22 mouse cellular contexts compared by ENCODE assay signal in genomic region chr14:21999588-21999987, GRCm38 (mm10). TPM values are rescaled to one million over a fixed set of nuclear protein-coding genes. Genes with fewer than 3 reads are reported as not detected.
DNase-seq lines count a peak whose midpoint lies in the region; ATAC-seq and TF ChIP-seq lines count a peak whose summit lies in the region.
"Had no signal": no experiment of that assay in that cellular context is flagged by ENCODE, and none has a peak within 500 bp of the region (broad histone marks: within the 10 kb centered on the region; RNA-seq: fewer than 3 reads in every experiment).

No protein-coding gene starts in this region.

- H3K9me3 ChIP-seq in liver, postnatal 0 days (ENCODE audit: low read length): no peaks in the 10 kb centered on the region
- H3K9me3 ChIP-seq in liver, embryonic 11.5 days (ENCODE audit: control insufficient read depth, low read length): no peaks in the 10 kb centered on the region
- H3K9me3 ChIP-seq in forebrain, embryonic 11.5 days (ENCODE audit: control insufficient read depth, low read length): no peaks in the 10 kb centered on the region
- H3K9me3 ChIP-seq: embryonic facial prominence, embryonic 12.5 days; forebrain, embryonic 12.5 days; heart, embryonic 12.5 days; hindbrain, embryonic 15.5 days had no signal

- no peak for TF ChIP-seq CTCF in liver, postnatal 0 days (IDR thresholded peaks at IDR 0.05; ENCODE audit: low read depth)

- peaks cover 11% of the 10 kb centered on the region for H3K4me1 ChIP-seq in liver, postnatal 0 days (ENCODE audit: insufficient read depth)
- H3K4me1 ChIP-seq in liver, embryonic 11.5 days (replicated peaks; ENCODE audit: control insufficient read depth, insufficient read depth, low read length): peaks cover 3% of the 10 kb centered on the region
- H3K4me1 ChIP-seq in forebrain, embryonic 11.5 days (replicated peaks; ENCODE audit: control insufficient read depth, insufficient read depth, low read length): no peaks in the 10 kb centered on the region; the same call in 1 of the 2 replicates

- H3K27me3 ChIP-seq in liver, postnatal 0 days (ENCODE audit: insufficient read depth, low read length): peaks cover 22% of the 10 kb centered on the region
- H3K27me3 ChIP-seq in liver, embryonic 11.5 days (replicated peaks; ENCODE audit: control insufficient read depth, insufficient read depth, low read length): peaks cover 20% of the 10 kb centered on the region
- H3K27me3 ChIP-seq in forebrain, embryonic 11.5 days (ENCODE audit: control insufficient read depth, insufficient read depth, low read length): peaks cover 17% of the 10 kb centered on the region

- TF ChIP-seq EP300 in liver, postnatal 0 days (IDR thresholded peaks at IDR 0.05; ENCODE audit: low read depth): no peak

- no peak overlapping the region for H3K9ac ChIP-seq in liver, postnatal 0 days (replicated peaks)
- H3K9ac ChIP-seq in liver, embryonic 11.5 days (ENCODE audit: low read depth, low read length): no peak overlapping the region
- no peak overlapping the region for H3K9ac ChIP-seq in forebrain, embryonic 11.5 days (ENCODE audit: low read length)
- H3K9ac ChIP-seq: embryonic facial prominence, embryonic 12.5 days; forebrain, embryonic 12.5 days; heart, embryonic 12.5 days; hindbrain, embryonic 15.5 days had no signal

- H3K4me2 ChIP-seq in liver, postnatal 0 days (ENCODE audit: low read depth, low read length): no peak overlapping the region
- H3K4me2 ChIP-seq in liver, embryonic 11.5 days: no peak overlapping the region
- H3K4me2 ChIP-seq in forebrain, embryonic 11.5 days (ENCODE audit: low read depth, low read length, severe bottlenecking): no peak overlapping the region
- H3K4me2 ChIP-seq: embryonic facial prominence, embryonic 12.5 days; forebrain, embryonic 12.5 days; heart, embryonic 12.5 days; hindbrain, embryonic 15.5 days had no signal

- H3K36me3 ChIP-seq in liver, postnatal 0 days (replicated peaks; ENCODE audit: insufficient read depth, low read length): no peaks in the 10 kb centered on the region
- no peaks in the 10 kb centered on the region for H3K36me3 ChIP-seq in liver, embryonic 11.5 days (ENCODE audit: control insufficient read depth, insufficient read depth, low read length)
- no peaks in the 10 kb centered on the region for H3K36me3 ChIP-seq in forebrain, embryonic 11.5 days (ENCODE audit: control insufficient read depth, insufficient read depth, low read length)
- H3K36me3 ChIP-seq: embryonic facial prominence, embryonic 12.5 days; forebrain, embryonic 12.5 days; heart, embryonic 12.5 days; hindbrain, embryonic 15.5 days had no signal

- 67% methylated on average over 4 of the region's 4 CpGs for WGBS in liver, postnatal 0 days (ENCODE audit: insufficient replicate concordance)
- WGBS in liver, embryonic 11.5 days: 66% methylated on average over 4 of the region's 4 CpGs
- WGBS in forebrain, embryonic 11.5 days: 92% methylated on average over 4 of the region's 4 CpGs

- no peak for ATAC-seq in liver, postnatal 0 days
- ATAC-seq in liver, embryonic 11.5 days (replicated peaks; ENCODE audit: low FRiP score): no peak
- peak; percentile 93 for ATAC-seq in granulocyte monocyte progenitor cell, adult 5-6 weeks (replicated peaks; ENCODE audit: poor library complexity, severe bottlenecking)
- ATAC-seq in megakaryocyte progenitor cell, adult 5-6 weeks (replicated peaks; ENCODE audit: poor library complexity): peak; percentile 95
- no peak for ATAC-seq in forebrain, embryonic 11.5 days (replicated peaks; ENCODE audit: low FRiP score)
- ATAC-seq: forebrain, embryonic 16.5 days had no signal

- DNase-seq in liver, postnatal 0 days: peak; percentile 18
- DNase-seq in liver, embryonic 11.5 days (ENCODE audit: low spot score): no peak
- peak; percentile 87 for DNase-seq in 416B (ENCODE audit: low read depth)
- no peak for DNase-seq in right cerebral cortex, postnatal 36 days (ENCODE audit: low spot score in 2 of 2)
- DNase-seq in MN1 (ENCODE audit: low spot score): no peak
- no peak for DNase-seq in forebrain, embryonic 11.5 days (ENCODE audit: low spot score)
- DNase-seq: adrenal gland, adult 8-10 months; adrenal gland, postnatal 36 days; cerebellum, adult 11 months; cerebellum, adult 8-10 months; cerebellum, postnatal 14 days; gastrocnemius, postnatal 10 days; heart, postnatal 36 days had no signal

- H3K27ac ChIP-seq in liver, postnatal 0 days (ENCODE audit: low read depth): no peak overlapping the region
- H3K27ac ChIP-seq in liver, embryonic 11.5 days (ENCODE audit: low read depth, low read length): no peak overlapping the region
- H3K27ac ChIP-seq in forebrain, embryonic 11.5 days (ENCODE audit: low read depth, low read length): no peak overlapping the region
- H3K27ac ChIP-seq: embryonic facial prominence, embryonic 12.5 days; forebrain, embryonic 12.5 days; hindbrain, embryonic 15.5 days had no signal

- H3K4me3 ChIP-seq in liver, postnatal 0 days (ENCODE audit: low read depth, low read length): no peak overlapping the region
- H3K4me3 ChIP-seq in liver, embryonic 11.5 days (ENCODE audit: low read depth, low read length): no peak overlapping the region
- no peak overlapping the region for H3K4me3 ChIP-seq in forebrain, embryonic 11.5 days (ENCODE audit: low read depth, low read length)
- H3K4me3 ChIP-seq: embryonic facial prominence, embryonic 12.5 days; forebrain, embryonic 12.5 days; heart, embryonic 12.5 days; hindbrain, embryonic 15.5 days had no signal

RNA-seq across cellular contexts. Expression of gene Zfp503, which starts 10.2 kb away (rescaled TPM):
- 0.99 and 1.1 TPM in 2 replicates for polyA plus RNA-seq in liver, postnatal 0 days (2015; fragmentation: Nextera tagmentation; extraction: Ambion mirVana)
- polyA plus RNA-seq in liver, embryonic 11.5 days (2014; fragmentation: Nextera tagmentation; extraction: Ambion mirVana): 3.1 and 4.1 TPM in 2 replicates
- not detected in 2 replicates for total RNA-seq in granulocyte monocyte progenitor cell, adult 5-6 weeks (2014; fragmentation: Nextera tagmentation)
- 0.04 and 0.05 TPM in 2 replicates for total RNA-seq in granulocyte monocyte progenitor cell, adult 5-6 weeks (2017)
- total RNA-seq in megakaryocyte progenitor cell, adult 5-6 weeks (2015): 0.30 and 0.44 TPM in 2 replicates
- total RNA-seq in megakaryocyte progenitor cell, adult 5-6 weeks (2017): 0.03 and 0.12 TPM in 2 replicates
- 6.6 and 6.7 TPM in 2 replicates for polyA plus RNA-seq in forebrain, embryonic 11.5 days (2014; fragmentation: Nextera tagmentation; extraction: Ambion mirVana)
- total RNA-seq: CH12.LX had no signal

RNA-seq across cellular contexts. Expression of gene Lrmda, which starts 19.9 kb away (rescaled TPM):
- 0.15 and 0.28 TPM in 2 replicates for polyA plus RNA-seq in liver, postnatal 0 days (2015; fragmentation: Nextera tagmentation; extraction: Ambion mirVana)
- 0.30 and 0.53 TPM in 2 replicates for polyA plus RNA-seq in liver, embryonic 11.5 days (2014; fragmentation: Nextera tagmentation; extraction: Ambion mirVana)
- total RNA-seq in granulocyte monocyte progenitor cell, adult 5-6 weeks (2014; fragmentation: Nextera tagmentation): 30.9 and 34.8 TPM in 2 replicates
- total RNA-seq in granulocyte monocyte progenitor cell, adult 5-6 weeks (2017): 19.3 and 23.4 TPM in 2 replicates
- total RNA-seq in megakaryocyte progenitor cell, adult 5-6 weeks (2015): 25.9 and 27.0 TPM in 2 replicates
- 14.6 and 20.9 TPM in 2 replicates for total RNA-seq in megakaryocyte progenitor cell, adult 5-6 weeks (2017)
- not detected in 2 replicates for polyA plus RNA-seq in forebrain, embryonic 11.5 days (2014; fragmentation: Nextera tagmentation; extraction: Ambion mirVana)
- polyA plus RNA-seq: brain, embryonic 14.5 days; forebrain, embryonic 16.5 days had no signal

Comparison
In these comparisons a context has a peak if more than half of its experiments do, and no peak if none do; other contexts are left out.
1. DNase-seq: peak in liver, postnatal 0 days (single experiment) and 416B (single experiment); none in liver, embryonic 11.5 days (single experiment), right cerebral cortex, postnatal 36 days (0 of 2), MN1 (single experiment) and forebrain, embryonic 11.5 days (single experiment).
2. ATAC-seq: peak in granulocyte monocyte progenitor cell, adult 5-6 weeks (single experiment) and megakaryocyte progenitor cell, adult 5-6 weeks (single experiment); none in liver, postnatal 0 days (single experiment), liver, embryonic 11.5 days (single experiment) and forebrain, embryonic 11.5 days (single experiment).